Mouse (Mus musculus) mouse trophoblast stem cell (cell line): Measurements from ENCODE around the gene Plcb1.

Experiments used
- in situ Hi-C, 2 experiments: fragments of 300-500 bp; cut with MseI, MboI; formaldehyde crosslinking; loops; 2 replicates in 1 of 2; 3 replicates in 1 of 2; pipeline ENCODE4 v1.15.1; 2025

Gene Plcb1

GRCm38 (mm10) chr2:134785970-134786855 is at the start of gene Plcb1:
Plcb1 (plus strand) TSS chr2:134786067.
- in situ Hi-C loops = loop anchor here (5.0 kb wide), 2 partner anchors 536 to 541 kb away; no protein-coding TSS in a partner anchor

DNA sequence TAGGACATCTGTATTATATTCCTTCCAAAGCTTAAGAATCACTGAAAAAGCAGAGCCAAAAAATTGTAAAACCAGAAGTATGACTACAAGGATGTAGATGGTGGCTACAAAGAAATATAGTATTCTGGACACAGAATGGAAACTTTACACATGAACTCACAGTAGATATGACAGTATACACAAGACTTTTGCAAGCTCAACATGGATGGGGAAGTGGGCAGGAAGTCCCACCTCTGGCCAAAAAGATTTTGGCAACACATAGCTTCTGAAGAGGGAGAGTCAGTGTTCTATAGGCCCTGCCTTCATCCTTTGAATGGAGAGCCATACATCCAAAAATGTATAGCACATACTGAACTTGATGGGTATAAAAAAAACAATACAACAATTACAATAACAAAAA is 30.3 kb upstream of the Plcb1 start:
- in situ Hi-C loops = no loop called here

DNA sequence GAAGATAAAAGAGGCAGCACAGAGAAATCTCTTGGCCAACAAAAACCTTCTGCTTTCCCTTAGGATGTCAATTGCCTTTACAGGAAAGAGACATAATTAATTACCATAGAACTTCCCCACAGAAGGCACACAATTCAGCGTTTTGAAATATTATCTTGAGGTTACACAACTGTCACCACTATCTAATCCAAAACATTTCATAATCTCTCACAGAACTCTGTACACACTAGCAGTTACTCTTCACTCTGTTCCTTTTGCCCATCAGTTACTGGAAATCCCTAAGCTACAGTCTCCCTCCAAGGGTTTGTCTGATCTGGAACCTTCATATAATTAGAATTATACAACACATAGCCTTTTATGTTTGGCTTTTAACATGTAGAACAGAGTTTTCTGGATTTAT is 29.8 kb upstream of the Plcb1 start:
- in situ Hi-C loops = no loop called here

DNA sequence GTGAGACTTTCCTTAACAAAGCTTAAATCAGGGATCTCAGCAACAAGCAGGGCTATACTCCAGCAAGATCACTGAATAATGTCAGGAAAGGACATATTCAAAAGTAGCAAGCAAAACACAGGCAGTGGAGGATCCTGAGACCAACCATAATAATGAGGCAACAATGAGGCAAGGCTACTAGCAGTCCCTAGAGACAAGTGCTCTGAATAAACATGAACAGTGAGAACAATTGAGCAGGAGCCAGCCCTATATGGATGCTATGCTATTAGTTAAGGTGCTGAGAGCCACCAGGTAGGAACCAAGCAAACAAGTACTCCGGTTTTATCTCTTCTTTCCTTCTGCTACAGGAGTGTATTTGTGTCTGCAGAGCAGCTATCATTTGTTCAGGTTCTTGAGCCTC is 24.8 kb upstream of the Plcb1 start:
- in situ Hi-C loops = no loop called here

DNA sequence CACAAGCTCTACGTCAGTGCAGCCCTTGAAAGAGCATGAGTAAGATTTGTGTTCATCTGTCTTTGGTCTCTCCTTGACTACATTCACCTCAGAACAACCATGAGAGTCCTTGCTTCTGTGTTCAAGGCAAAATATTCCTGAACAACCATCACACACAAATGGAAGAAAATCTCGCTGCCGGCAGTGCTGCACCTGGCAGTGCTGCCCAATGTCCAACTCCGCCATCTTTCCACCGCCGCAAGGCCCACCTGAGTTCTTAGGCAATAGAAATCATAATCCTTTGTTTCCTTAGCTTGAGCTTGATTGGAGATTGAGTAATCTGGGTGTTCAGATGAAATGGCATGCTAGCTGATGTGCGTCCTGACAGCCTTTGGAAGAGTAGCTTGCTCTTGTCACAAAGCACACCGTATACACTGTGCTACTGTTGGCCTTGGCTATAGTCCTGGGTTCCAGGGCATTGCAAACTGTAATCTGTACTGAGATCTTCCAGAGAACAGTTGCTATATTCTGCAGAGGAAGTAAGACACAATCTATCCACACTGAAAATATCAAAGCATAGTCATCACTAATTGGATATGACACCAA is 22.4 kb upstream of the Plcb1 start:
- in situ Hi-C loops = no loop called here

DNA sequence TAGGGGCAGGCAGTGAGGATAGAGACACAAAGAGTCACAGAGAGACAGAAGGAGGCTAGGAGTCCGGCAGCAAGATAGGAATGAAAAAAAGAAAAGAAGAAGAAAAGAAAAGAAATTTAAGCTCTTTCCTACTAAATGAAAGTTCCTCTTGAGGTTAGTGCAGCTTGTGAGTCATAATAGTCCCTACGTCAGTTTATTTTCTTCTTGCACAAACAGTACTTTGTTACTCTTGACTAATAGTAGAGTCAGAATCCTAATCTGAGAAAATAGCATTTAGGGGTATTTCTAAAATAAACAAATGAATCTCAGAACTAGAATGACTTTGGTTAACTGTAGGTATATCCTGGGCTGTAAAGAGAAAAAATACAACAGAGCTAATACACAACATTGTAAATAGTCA is 21.4 kb upstream of the Plcb1 start:
- in situ Hi-C loops = no loop called here

DNA sequence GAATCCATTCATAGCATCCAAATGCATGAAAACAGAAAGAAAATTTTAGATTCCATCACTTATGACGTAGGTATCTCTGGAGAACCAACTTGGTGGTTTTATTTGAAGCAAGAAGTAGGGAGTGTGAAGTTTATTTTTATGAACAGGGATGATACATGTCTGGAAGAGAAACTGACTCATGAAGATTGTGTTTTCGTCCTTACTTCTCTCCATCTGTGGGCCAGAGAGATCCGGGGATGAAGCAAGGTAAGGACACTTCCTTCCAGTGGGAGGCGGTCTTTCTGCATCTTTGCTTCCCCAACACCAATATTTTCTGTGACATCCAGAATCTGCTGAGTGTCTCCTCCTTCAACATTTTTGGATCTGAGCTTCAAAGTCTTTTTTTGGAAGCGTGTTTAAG is 6.0 kb upstream of the Plcb1 start:
- in situ Hi-C loops = no loop called here

GRCm38 (mm10) chr2:134780316-134780715 is 5.6 kb upstream of the Plcb1 start:
- in situ Hi-C loops = no loop called here

GRCm38 (mm10) chr2:134786856-134787250 is 986 bp downstream of the Plcb1 start:
- in situ Hi-C loops = loop anchor here (5.0 kb wide), 2 partner anchors 535 to 540 kb away; no protein-coding TSS in a partner anchor

DNA sequence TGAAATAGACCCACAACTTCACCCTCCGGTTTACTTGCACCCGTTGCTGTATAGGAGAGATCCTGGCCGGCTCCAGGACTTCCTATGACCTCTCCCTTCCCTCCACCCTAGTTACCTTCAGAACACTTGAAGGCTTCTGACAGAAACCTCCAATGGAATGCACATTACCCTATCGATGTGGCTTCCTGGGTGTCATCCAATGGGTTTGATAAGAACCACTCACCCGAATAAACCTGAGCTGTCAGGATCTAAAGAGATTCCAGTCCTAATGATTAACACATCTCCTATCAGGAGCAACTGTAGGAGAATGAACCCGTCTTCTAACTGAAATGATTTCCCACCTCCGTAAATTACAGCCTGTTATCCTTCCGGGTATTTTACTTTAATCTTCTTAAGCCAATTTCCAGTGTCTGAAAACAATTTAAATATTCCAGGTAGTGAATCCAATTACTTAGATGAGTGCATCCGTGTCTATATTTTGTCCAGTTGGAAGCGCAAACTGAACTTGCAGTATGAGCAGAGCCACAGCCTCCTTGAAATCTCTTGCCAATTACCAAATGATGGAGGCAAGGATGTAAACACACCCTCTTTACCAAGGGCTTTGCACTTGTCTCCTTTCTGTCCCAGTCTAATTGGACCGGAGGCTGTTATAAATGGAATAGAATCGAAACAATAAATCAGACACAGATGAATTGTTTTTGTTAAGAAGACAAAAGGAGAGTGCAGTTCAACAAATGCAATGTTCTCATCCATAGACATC is 1.6 kb downstream of the Plcb1 start:
- in situ Hi-C loops = loop anchor here (5.0 kb wide), 2 partner anchors 535 to 540 kb away; no protein-coding TSS in a partner anchor

DNA sequence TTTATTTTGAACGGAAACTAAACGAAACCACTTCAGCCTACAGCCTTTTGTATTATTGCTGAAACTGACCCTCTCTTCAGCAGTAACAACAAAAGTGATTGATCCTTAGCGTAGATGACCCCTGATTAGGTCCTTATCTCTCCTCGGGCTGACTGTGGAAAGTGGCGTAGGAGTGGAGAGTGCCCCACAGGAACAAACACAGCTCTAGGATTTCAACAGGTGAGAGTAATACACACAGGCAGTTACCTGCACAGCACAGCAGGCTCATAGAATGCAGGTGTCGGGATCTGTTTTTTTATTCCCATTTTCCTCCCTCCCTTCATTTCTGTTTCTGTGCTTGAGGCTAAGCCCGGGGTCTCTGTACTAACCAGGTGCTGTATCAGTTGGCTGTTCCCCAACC is 7.1 kb downstream of the Plcb1 start:
- in situ Hi-C loops = no loop called here

GRCm38 (mm10) chr2:134800226-134800625 is 14.4 kb downstream of the Plcb1 start:
- in situ Hi-C loops = no loop called here

DNA sequence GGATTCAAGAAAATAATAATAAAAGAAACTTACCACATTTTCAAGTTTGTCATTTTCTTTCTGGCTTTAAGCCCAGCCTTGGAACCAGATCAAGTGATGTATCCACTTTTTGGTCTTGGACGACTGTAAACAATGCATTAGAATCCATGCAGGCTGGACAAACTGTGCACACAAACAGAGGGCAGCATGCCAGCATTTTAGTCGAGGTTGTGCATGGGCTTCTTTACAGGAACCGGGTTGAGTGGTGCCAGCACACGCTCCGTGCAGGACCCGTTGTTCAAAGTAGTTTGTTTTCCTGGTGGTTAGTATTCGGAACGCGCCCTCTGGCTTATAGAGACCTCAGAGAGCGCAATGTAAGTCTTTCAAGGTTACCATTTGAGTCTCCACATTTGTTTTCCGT is 30.5 kb downstream of the Plcb1 start:
- in situ Hi-C loops = no loop called here

DNA sequence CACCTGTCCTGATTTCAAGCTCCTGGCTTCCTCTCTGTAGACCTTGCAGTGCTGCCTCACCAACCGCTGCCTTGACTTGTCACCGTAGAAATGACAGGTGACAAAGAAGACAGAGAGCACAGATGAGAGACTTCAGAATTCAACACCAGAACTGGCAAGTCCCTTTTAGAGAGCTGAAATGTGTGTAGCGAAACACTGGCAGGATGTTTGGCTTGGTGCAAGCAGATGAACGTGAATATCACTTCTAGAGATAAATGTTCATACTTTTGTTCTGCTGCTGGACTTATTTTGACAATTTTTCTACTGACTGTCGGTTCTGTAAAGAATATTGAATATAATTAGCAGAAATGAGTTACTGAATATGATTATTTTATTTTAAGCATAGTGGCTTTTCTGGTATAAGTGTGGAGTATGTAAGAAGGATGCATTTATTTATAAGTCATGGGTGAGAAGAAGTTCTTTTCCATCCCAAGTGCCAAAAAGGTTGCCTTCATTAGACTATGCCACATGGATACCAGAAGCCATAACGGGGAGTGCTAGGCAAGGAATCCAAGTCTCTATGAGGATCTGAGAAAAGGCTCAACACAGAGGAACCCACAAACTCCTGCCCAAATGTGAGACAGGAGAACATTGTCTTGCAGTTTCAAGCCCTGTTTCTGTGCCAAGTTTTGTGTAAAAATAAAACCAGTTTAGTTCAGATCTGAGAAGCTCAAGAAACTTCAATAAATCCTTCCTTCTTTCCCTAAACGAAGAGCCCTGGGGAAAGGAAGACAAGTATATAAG is 31.4 kb downstream of the Plcb1 start:
- in situ Hi-C loops = no loop called here

DNA sequence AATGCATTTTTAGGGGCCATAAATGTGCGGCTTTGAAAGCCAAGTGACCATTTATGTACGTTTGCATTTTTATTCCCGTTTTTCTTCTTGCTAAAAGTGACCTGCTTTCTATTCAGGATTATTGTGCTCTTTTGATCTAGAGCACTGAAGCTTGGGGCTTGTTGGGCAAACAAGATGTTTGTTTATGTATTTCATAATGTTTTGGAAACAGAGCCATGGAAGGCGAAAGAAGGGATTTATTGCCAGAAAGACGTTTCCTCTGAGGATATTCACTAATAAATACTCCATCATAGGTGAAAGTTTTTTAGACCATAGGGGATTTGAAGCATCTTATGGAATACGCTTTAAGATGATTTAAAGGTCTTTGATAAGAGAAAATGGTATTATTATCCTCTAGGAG is 35.3 kb downstream of the Plcb1 start:
- in situ Hi-C loops = no loop called here

- in situ Hi-C loops = no loop called here
These were observed 39.8 kb downstream of the Plcb1 start for GRCm38 (mm10) chr2:134825645-134826044.

- in situ Hi-C loops = no loop called here
These were observed 40.5 kb downstream of the Plcb1 start for GRCm38 (mm10) chr2:134826111-134827005.

DNA sequence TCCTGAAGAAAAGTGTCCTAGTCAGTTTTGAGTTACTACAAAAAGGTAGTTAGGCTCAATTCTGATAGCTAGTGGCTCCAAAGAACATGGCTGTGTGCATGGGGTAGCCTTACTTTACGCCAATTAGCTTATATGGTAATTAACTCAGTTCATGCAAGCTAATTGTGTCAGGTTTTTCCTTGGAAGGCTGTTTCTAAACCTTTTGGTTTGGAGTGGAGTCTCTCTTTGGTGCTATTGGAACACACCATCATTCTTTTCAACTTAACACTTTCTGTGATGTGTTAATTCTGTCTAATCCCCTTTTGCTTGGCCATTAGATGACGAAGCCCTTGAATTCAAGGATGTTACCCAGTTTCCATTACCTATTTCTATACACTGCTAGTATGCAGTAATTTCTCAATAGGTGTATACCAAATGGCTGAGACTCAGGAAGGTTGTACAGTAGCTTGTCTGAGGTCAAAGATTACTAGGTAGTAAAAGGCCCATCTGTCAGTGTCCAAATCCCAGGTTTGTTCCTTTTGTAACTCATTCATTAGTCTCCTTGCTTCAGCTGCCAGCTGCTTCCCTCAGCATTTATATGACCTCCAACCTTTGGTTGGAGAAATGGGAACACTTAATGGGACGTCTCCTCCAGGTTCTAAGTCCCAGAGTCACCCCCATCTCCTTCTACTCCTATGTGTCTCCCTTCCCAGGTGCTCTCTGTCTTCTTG is 42.1 kb downstream of the Plcb1 start:
- in situ Hi-C loops = no loop called here

DNA sequence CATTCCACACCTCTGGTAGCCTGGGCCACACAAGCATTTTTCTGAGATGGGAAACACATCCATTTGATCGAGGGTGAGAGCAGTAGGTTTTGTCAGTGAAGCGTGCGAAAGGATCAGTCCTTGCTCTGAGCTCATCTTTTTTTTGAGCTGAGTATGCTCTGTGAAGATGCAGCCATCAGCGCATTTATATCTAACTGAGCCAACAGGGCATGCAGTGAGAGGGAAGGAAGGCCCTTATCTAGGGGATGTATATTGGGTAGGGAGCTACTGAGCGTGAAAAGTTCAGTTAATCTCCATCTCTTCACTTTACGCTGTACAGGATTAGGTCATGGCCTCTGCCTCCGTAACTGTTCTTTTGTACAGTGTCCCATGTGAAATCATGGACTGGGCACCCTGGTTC is 46.0 kb downstream of the Plcb1 start:
- in situ Hi-C loops = no loop called here

- in situ Hi-C loops = no loop called here
These were observed 50.2 kb downstream of the Plcb1 start for GRCm38 (mm10) chr2:134836097-134836496.
